Mouse (Mus musculus) layer of hippocampus, postnatal 10 days (tissue): ENCODE results near the gene Angel1. TPM values are rescaled to one million over a fixed set of nuclear protein-coding genes. Genes with fewer than 3 reads are reported as not detected.

ENCODE experiments used
- DNase-seq, 2 experiments: peaks; one replicate each; pipeline ENCODE4 v3.0.0; 2021; ENCODE audit warnings: low spot score in 2 of 2
- long read RNA-seq: library from polyadenylated mRNA; stranded (forward); transcript quantifications from one replicate; pipeline ENCODE4 v2.0.0, GENCODE M21; 2023
- total RNA-seq, 2 experiments: library from RNA; stranded (reverse); gene quantifications; 2 replicates each; pipeline ENCODE4 v1.2.3; 2021

The Angel1 gene
- total RNA-seq = 1 to 10 TPM; 7.3 to 9.0 TPM
- long read RNA-seq, partial matches to known transcripts = 0 of 5 reads
- long read RNA-seq, other reads (novel, unspliced or antisense) = 1 of 5 reads

- peak; percentile 96 to 97 for DNase-seq
Observed at GRCm38 (mm10) chr12:86726120-86726640, at the start of gene Angel1. Gene Angel1, minus strand, starts transcription at chr12:86726460.

GRCm38 (mm10) chr12:86775561-86776280, 49.5 kb upstream of the Angel1 start:
- DNase-seq = no peak

- DNase-seq = no peak
Observed at GRCm38 (mm10) chr12:86772551-86772950, 46.3 kb upstream of the Angel1 start.

- DNase-seq = peak; percentile 97
Observed at GRCm38 (mm10) chr12:86771823-86772427, 45.7 kb upstream of the Angel1 start.

- no peak for DNase-seq
Observed at GRCm38 (mm10) chr12:86770927-86771326, 44.7 kb upstream of the Angel1 start.

- DNase-seq = peak in 1 of 2 experiments; percentile 57
Observed at GRCm38 (mm10) chr12:86770261-86770670, 44.0 kb upstream of the Angel1 start.

- DNase-seq = no peak
Observed at GRCm38 (mm10) chr12:86769819-86770218, 43.6 kb upstream of the Angel1 start.

- peak; percentile 93 to 94 for DNase-seq
Observed at GRCm38 (mm10) chr12:86768986-86769580, 42.8 kb upstream of the Angel1 start.

GRCm38 (mm10) chr12:86767868-86768631, 41.8 kb upstream of the Angel1 start:
- peak; percentile 60 to 76 for DNase-seq

- no peak for DNase-seq
Observed at GRCm38 (mm10) chr12:86766467-86766866, 40.2 kb upstream of the Angel1 start.

- no peak for DNase-seq
Observed at GRCm38 (mm10) chr12:86764060-86764459, 37.8 kb upstream of the Angel1 start.

- DNase-seq = no peak
Observed at GRCm38 (mm10) chr12:86761036-86761435, 34.8 kb upstream of the Angel1 start.

GRCm38 (mm10) chr12:86734319-86734810, 8.1 kb upstream of the Angel1 start, which contains the start of gene Lrrc74a:
Gene Lrrc74a, plus strand, starts transcription at chr12:86734369.
- no peak for DNase-seq

GRCm38 (mm10) chr12:86725706-86726105, 554 bp downstream of the Angel1 start:
- DNase-seq = no peak

- DNase-seq = no peak
Observed at GRCm38 (mm10) chr12:86724300-86724699, 2.0 kb downstream of the Angel1 start.

- no peak for DNase-seq
Observed at GRCm38 (mm10) chr12:86721453-86721852, 4.8 kb downstream of the Angel1 start.

GRCm38 (mm10) chr12:86719961-86720639, 6.2 kb downstream of the Angel1 start:
- no peak for DNase-seq

- no peak for DNase-seq
Observed at GRCm38 (mm10) chr12:86716962-86717361, 9.3 kb downstream of the Angel1 start.

GRCm38 (mm10) chr12:86715401-86715800, 10.9 kb downstream of the Angel1 start:
- peak; percentile 86 to 88 for DNase-seq

GRCm38 (mm10) chr12:86714026-86714425, 12.2 kb downstream of the Angel1 start:
- no peak for DNase-seq
